Mouse (Mus musculus) right cerebral cortex, postnatal 25 days (tissue): Measurements from ENCODE around the gene Pgs1.

ENCODE experiments used
- DNase-seq: peaks from one replicate; pipeline ENCODE4 v3.0.0; 2022

Pgs1 gene

DNA sequence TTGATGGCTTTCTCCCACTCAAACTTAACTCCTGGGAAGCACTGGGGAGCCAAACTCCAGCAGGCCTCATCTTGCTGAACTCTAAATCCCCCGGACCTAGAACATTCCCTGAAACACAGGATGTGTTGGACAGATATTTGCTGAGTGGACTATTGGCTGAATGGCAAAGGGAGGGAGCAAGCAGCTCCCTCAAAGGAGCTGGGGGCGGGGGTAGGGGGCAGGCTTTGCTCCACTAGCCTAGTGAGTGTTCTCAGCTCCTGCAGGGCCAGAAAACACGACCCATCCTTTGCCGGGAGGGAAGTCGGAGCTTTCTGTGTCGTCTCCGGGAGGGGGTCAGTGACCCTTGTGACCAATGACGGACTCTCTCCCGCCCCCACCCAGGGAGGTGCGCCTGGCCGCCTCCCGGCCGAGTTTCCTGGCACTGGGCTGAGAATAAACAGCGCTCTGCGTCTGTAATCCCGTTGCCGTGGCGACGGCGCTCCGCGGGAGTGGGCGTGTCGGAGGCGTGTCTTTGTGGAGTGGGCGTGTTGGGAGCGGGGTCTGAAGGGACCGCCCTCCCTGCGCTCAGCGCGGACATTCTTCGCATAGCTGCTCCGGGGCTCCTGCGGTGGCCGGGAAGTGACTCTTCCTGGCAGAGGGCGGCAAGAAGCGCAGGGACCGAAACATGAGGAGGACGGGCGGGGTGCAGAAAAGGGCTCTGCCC is 22.9 kb upstream of the Pgs1 start:
- peak; percentile 96 for DNase-seq

DNA sequence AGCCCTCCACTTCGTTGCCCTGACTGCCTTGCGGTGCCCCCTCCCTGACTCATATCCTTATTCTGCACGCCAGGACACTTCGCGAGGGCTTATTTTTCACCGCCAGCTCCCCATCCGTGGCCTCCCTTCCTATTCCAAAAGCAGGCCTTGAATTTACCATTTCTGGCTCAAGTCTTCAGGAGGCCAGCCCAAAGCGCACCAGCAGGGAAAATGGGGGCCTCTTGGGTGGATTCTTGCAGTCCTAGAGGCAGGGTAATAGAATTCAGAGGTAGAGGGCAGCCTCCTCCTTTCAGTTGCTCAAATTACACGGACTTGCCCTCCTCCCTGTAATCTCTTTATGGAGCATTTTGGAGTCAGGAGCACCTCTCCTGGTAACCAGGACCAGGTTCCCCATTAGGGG is 22.2 kb upstream of the Pgs1 start:
- no peak for DNase-seq

DNA sequence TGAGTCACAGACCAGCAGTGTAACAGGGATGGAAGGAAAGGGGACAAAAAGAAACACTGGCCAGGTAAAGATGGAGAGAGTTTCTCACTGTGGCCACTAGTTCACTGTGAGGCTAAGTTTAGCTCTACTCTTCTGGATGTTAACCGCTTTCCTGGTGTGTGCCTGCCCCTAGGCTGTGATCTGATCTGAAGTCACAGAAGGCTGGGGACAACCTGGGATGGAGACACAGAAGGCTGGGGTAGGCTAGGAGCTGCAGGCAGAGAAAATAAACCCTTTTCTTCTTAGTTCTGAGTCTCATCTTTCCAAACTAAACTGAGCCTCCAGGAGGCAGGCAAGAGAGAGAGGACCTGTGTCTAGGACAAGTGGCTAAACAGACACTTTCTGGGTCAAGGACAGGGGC is 21.8 kb upstream of the Pgs1 start:
- DNase-seq = no peak

DNA sequence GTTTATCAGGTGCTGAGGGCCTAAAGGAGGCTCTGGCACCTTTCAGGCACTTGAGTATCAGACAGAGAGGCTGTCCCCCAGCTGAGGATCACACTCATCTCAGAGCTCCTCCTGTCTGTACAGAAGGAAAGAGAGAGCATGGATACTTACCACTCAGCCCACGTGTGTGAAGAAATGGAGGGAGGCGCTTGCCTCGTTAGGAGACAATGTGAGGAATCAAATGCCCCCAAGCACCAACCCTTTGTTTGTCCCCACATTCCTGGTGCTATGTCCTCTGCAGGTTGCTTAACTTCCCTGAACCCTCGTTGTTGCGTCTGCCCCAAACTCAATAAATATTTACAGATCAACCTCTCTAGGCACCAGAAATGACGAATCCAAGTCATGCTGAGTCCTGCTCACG is 21.0 kb upstream of the Pgs1 start:
- no peak for DNase-seq

DNA sequence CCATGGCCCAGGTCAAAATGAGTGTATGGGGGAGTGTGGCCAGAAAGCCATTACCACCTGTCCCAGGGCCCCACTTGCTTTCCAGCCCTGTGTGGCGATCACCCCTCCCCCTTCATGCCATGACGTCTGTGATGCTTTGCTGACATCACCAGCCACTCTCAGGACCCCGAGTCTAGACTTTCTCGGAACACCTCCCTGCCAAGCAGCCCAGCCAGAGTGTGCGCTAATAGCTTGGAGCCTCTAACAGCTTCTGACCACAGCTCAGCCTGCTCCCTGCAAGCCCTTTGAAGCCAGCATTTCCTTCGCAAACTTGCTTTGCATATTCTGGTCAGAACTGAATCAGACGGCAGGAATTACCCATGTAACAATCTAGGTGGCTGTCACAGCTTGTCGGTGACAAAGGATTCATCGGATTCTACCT is 20.5 kb upstream of the Pgs1 start:
- DNase-seq = no peak

DNA sequence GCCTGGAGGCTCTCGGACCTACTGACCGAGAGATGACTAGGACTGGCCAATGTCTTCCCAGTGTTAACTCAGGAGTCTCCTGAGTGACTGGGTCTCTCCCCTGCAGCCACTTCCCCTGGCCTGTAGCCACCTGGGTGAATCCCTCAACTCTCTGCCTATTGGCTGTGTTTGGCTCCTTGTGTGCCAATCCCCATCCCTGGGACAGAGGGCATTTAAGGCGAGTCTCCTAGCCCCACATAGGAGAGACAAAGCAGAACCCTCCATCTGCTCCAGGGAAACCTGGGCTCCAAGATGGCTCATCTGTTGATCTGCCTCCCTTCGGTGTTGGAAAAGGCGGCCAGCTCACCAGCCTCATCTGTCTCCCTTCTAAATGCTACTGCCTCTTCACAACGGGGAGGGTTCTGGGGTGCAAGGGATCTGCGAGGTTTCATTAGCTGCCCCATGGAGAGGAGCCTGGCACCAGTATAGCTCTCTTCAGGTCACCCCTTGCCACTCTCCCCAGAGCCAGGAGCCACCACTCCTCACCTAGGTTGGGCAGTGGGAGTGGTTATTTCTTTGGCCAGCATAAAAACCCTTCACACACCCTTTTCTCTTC is 19.5 kb upstream of the Pgs1 start:
- DNase-seq = no peak

DNA sequence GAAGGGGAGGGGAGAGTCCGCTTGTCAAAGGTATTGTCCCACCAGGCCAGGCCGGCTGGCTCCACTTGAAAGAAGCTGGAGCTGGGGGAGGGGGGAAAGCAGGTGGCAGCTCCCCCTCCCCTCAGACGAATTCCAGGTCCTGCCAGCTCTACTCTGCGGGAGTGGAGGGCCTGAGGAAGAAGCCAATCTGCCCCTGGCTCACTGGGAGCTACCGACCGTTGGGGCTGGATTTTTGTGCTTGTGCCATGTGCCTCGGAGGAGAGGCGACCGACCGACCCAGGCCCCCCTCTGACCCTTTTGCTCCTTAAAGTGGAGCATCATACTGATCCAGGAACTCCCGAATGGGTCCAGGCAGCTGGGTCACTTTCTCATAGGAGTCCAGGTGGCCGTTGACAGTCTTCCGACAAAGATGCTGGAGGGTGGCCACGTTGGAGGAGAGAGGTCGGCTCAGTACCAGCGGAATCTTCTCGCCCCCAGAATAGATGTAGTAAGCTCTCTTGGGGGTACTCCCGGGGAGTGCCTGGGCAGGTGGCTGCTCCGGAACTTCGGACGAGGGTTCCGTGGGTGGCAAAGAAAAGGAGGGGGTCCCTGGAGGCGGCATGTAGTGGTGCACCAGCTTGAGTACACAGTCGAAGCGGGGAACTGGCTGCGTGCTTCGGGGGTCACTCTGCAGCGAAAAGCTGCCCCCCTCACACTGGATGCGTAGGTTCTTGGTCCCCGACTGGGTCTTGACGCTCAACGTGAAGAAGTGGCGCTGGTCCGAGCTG is 18.7 kb upstream of the Pgs1 start:
- DNase-seq = peak; percentile 21

DNA sequence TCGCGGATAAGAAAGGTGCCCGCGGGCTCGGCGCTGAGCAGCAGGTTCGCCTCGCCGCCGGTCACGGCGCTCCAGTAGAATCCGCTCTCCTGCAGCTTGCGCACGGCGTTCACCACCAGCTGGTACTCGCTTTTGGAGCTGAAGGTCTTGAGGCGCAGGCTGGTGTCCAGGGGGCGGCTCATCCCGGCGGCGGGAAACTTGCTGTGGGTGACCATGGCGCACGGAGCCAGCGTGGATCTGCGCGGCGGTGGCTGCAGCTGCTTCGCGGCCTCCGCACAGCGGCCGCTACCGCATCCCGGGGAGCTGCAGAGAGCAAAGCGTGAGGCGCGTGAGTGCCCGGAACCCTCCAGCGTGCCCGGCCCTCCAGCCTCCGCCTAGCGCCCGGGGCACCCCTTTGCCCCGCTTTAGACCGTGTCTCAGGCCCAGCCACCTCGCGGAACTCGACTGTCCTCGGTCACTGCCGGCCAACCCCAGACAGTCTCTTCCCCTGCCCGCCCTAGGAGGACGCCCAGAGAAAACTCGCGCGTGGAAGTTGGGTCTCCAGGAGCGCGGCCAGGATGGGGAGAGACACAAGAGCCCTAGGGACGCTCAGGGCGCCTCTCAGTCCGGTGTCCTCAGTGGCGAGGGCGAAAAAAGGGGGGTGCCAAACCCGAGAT is 17.9 kb upstream of the Pgs1 start:
- DNase-seq = peak; percentile 64

DNA sequence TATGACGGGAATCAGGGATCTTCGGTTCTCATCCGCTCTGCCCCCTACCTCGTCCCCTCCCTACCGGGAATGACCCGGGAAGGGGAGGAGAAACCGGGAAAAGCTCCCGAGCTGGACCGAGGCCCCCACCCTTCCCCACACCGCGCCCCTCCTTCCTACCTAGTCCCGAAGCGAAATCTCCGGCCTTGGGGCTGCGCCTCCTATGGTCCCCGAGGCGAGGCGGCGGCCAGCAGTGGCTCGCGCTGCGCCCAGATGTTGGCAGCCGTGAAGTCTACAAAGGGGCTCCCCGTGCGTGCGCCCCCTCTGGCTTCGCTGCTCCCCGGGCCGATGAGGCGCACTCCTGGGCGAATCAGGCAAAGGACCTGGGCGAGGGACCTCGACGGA is 17.4 kb upstream of the Pgs1 start:
- DNase-seq = no peak

DNA sequence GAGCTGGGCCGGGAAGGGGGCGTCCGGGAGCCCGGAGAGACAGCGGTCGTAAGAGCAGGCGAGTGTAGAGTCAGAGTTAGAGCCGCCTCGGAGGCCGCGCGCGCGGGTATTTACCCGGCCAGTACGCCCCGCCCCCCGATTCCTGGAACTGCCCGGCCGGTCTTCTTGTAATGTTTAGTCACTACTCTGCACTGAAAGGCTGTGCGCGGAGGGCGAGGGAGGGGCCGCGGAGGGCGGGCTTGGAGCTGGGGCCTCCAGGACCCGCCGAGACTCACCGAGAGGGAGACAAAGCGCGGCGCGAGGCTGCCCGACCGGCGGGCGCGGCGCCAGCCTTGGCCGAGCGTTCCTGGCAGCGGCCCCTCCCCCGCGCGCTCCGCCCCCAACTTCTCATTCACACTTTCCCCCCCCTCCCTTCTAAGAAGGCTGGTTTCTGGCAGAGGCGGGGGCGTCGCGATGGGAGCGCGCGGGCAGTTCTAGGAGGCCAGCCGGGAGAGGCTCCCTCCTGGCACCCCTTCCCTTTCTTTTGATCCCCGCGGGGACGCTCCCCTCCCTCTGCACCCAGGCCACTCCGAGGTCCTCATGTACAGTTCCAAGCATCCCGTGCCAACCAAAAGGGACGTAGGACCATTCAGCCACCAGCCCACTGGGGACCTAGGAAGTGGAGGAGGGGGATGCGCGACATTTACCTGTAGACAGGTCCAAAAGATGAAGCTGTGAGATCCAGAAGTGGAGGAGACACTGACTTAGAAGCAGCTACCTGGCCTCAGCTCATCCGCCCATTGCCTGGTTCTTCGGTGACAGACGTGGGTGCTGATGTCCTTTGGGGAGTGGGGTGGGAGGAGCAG is 16.8 kb upstream of the Pgs1 start:
- DNase-seq = peak; percentile 86

DNA sequence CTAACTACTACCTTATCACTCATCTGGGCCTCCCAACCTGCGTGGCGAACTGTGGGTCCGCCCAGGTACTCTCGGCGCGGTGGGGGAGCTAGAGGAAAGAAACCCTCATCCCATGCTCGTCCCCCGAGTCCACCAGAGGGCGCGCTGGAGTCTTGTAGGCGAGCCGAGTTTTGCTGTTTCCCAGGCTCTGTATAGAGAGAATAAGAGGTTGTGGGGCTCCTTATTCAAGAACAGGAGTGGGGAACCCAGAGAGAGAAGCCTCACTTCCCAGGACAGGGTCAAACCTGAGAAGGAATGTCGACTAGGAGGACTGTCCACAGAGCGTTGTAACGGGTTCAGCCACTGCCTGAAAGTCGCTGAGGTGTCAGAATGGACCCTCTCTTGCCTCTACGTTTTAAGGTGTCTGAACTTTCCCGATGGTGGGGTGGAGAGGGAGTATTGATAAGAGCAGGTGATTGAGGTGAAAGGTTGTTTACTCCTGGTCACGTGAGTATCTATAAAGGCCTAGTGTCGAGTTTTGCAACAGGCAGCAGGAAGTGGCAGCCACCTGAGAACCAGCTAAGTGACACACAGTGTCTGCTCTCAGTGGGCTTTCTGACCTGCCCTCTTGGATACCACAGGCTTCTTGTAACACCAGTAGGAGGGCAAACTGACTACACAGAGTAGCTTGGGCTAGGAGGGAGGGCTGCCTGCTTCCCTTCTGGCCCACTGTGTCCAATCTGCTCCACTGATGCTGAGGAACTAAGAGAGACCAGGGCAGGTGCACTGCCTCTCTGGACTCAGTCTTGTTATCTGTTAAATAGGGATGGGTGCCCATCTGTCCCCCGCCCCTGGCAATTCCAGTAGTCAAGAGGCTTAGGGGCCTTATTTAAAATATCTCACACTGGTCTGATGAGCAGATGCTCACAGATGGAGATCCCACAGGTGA is 15.9 kb upstream of the Pgs1 start, which contains the start of gene Socs3:
Gene Socs3, minus strand, starts transcription at position 103 of the 928 bp plus-strand sequence.
- DNase-seq = peak; percentile 89

DNA sequence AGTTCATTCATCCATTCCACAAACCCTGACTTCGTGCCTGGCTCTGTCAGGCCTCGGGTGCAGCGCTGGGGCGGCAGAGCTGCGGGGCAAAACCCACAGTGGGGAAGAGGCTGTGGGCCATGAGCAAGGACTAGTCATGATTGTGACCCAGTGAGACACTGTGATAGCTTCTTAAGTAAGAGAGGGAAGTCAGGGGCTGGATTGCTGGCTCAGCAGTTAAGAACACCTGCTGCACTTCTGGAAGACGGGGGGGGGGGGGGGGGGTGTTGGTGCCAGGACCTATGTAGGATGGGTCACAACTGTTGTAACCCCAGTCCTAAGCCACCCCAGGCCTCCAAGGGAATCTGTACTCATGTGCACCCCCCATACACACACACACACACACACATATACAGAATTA is 15.0 kb upstream of the Pgs1 start:
- no peak for DNase-seq

DNA sequence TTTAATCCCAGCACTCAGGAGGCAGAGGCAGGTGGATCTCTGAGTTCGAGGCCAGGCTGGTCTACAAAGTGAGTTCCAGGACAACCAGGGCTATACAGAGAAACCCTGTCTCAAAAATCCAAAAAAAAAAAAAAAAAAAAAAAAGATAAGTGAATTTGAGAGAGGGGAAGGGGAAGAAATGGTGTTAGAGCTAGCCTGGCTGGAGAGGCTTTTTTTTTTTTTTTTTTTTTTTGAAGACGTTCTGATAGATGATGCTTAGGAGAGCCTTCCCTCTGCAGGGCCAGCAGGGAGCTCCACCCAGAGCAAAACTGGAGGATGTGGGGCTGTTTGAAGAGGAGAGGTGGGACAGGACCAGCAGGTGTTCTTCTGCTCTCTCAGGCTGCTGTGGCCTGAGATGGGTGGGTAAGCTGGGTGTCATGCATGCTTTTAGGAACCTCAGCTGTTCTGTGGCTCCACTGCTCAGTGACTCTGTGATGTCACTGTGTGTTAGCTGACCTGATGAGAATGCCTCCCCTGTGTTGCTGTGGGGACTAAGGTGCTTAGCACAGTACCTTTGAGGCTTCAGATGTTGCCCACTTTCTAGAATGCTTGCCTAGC is 14.3 kb upstream of the Pgs1 start:
- DNase-seq = no peak

DNA sequence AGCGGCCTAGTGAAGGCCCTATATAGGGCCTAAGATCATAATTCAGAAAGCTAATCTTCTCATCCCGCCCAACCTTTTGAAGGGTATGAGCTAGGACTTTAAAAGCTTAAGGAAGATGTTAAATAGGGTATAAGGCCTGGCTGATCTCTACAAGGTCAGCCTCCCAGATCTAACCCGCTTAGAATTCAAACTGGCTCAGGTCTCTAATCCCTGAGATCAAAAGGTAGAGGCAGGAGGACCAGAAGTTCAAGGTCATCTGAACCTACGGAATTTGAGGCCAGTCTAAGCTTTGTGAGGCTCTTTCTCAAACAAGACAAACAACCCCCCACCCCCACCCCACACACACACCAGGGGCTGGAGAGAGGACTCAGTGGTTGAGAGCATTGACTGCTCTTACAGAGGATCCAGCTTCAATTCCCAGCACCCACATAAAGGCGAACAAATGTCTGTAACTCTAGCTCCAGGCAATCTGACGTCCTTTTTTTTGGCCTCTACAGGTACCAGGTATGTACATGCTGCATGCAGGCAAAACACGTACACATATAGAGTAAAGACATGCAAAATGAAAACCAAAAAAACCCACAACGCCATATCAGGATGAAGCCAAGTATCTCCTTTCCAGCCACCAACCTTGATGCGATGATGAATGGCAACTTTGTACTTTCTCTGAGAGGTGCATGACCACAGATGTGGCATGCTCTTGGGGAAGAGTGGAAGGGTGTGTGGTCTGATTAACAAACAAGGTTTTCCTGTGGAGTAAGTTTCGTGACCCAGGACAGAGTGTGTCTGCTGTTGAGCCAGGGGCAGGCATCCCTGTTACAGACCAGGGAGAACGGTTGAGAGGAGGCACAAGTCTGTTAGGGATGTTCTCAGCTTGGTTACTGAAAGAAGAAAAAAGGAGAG is 13.2 kb upstream of the Pgs1 start:
- DNase-seq = no peak

DNA sequence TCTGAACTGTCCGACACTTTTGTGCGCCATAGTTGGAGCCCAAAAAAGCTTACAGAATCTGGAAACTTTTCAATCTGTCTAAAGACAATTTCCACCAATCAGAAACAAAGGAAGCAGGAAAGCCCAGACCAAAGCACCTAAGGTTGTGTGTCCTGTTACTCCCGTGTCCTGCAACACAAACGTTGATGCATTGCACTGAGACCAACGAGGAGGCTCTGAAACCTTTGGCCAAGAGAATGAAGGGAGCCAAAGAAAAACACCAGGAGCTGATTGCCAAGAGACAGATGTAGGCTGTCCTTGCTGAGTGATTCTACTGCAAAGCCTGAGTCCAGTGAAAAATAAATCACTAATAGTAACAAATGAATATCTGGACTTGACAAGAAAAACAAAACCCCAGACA is 12.5 kb upstream of the Pgs1 start:
- no peak for DNase-seq

DNA sequence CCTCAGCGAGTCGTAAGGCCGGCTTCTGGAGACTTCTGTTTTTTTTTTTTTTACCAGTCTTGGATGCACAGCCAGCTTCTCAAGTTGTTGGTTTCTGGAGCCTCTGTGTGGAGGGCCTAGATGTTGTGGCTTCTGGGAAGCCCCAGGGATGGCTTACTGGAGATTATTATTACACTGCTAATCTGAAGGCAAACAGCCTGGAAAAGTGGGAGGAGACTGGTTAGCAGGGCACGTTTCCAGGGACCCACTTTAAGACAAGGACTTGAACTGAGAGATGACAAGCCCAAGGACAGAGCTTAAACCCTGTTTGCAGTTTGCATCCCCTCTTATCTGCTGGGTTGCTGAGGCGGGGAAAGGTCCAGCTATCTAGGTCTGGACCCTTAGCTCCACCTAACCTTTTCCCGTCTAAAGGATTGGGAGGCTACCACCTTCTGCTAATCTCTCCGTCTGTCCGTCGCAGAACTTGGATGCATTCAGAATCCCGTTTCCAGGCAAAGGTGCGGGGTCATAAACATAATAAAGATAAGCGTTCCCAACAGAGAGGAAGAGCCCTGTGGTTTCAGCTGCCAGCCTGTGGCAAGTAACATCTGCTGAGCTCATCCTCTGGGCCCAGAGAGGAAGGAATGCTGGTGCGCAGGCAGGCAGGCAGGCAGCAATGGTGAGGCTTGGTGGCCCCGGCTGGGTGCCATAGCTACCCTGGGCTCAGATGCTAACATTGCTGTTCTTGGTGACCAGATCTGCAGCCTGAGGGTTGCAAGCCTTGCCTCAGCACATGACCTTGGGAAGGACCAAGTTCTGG is 11.6 kb upstream of the Pgs1 start:
- DNase-seq = no peak

DNA sequence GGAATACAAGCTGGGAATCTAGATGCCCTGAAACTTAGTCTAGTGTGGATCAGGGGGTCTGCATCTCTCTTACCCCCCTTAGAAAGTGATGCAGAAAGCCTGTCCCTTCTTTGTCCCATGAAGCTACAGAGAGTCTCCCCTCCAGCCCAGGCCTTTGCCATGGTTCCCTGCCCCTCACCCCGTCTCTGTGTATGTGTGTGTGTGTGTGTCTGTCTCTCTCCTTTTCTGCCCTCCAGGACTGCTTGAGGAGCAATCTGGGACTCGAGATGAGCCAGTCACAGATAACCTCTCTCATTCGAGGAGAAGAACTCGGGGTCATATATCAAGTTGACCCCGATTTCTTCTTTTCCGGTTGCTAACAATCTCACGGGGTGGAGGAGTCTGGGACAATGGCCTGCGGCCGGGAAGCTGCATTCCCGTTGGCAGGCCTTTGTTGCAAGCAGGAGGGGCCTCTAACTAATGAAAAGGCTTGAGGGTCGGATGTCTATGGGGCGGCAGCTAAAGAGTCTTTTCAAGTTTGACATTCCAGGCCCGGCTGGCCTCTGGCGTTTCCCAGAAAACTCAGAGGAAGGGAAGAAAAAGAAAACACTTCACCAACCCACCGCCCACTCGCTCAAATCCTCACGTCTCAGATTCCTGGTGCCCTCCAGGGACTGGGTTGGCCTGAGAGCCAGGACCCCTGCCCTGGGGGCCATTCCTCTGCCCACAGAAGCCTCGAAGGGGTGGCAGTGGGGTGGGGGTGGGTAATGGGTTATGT is 10.7 kb upstream of the Pgs1 start:
- no peak for DNase-seq

DNA sequence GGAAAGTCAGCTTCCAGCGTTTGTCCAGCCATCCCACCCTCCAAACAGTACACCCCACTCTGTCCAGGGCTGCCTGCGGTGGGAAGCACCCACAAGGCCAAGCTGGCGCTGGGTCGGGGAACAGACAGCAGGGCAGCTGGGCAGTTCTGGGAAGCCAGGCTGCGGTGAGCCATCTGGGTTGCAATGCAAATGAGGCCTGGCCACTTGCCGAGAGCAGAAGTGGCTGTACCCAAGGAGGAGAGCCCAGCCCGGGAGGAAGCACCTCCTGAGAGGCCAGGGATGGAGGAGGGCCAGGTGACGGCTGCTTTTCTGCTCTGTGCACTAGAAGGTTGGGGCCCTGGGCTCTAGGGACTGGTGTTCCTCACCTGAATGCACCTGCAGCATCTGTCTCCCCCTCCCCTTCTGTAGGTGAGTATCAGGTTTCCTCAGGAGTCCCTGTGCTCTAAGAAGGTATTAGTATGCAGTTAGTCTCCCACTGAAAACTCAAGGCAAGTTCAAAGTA is 10.0 kb upstream of the Pgs1 start:
- no peak for DNase-seq
